Mouse (Mus musculus) bone marrow, adult 2 months (tissue): ENCODE results near the gene Dzip1l.

Source experiments
- CTCF ChIP-seq: fragments of 200-500 bp; IDR thresholded peaks from 2 replicates; pipeline ENCODE4 v1.5.1; 2011; ENCODE audit warnings: low read length, control low read depth; ENCODE audit not compliant: control insufficient read depth, insufficient read depth
- POLR2A ChIP-seq: fragments of 200-500 bp; IDR thresholded peaks from 2 replicates; pipeline ENCODE4 v1.6.1; 2011; ENCODE audit warnings: low read depth, mild to moderate bottlenecking, control low read depth, low read length, borderline replicate concordance; ENCODE audit not compliant: control insufficient read depth

GRCm38 (mm10) chr9:99699752-99700389 is 70.6 kb downstream of the Dzip1l start:
- TF ChIP-seq CTCF, result no peak
- no peak for TF ChIP-seq POLR2A
